Mouse (Mus musculus): Measurements from ENCODE around the gene Dynlrb1.

The Dynlrb1 gene

GRCm38 (mm10) chr2:155236362-155236992 is at the start of gene Dynlrb1:
Gene Dynlrb1, plus strand, starts transcription at chr2:155236533.
- DNase-seq (ENCODE audit: low spot score), result peak; percentile 94

DNA sequence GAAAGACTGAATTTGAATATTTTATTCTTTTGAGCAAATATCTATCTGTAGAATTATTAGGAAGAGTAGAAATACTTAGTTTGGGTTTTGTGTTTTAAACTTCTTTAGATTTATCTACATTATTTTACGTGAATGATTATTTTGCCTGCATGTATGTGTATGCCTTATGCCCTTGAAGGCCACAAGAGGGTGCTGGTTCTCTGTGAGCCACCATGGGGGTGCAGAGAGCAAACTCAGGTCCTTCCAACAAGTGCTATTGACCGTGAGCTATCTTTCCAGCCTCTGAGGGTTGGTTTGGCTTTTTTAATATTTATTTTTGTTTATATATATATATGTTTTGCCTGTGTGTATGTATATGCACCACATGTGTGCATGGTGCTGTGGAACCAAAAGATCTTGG is 28.9 kb upstream of the Dynlrb1 start:
- no peak for DNase-seq (ENCODE audit: low spot score)

DNA sequence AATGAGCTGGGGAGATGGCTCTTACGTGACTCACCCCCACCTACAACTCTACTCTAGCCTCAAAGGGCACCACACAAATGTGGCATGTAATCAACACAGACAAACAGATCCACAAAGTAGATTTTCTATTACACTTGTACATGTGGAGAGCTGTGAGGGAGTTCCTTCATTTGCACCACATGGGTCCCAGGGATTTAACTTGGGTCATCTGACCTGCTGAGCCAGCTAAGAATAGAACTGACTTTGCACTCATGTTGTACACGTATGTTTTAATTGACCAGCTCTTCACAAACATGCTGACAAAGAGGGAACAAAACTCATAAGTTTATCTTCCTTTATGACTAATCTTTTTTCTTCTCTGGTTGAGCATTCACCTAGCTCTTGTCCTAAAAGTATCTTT is 13.2 kb upstream of the Dynlrb1 start:
- no peak for DNase-seq (ENCODE audit: low spot score)

DNA sequence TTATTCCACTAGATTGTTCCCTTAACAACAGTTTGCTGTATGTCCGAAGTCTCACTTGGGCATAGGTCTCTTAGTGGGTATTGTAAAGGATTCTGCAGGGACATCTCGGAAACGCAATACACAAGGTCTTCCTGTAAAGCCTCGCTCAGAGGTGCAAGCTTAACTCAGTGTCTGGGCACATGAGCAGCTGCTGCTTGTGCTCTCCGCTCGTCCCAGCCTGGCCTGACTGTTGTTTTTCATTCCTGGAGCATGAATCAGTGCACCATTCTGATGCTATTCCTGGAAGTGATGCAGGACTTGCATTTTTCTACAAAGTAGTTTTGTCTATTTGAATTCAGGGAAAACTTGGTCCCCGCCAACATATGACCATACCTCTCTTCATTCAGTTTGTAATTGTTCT is 11.6 kb upstream of the Dynlrb1 start:
- DNase-seq (ENCODE audit: low spot score), result peak; percentile 48

GRCm38 (mm10) chr2:155235746-155236361 is 479 bp upstream of the Dynlrb1 start:
- DNase-seq (ENCODE audit: low spot score), result no peak

GRCm38 (mm10) chr2:155237276-155237675 is 943 bp downstream of the Dynlrb1 start:
- no peak for DNase-seq (ENCODE audit: low spot score)

DNA sequence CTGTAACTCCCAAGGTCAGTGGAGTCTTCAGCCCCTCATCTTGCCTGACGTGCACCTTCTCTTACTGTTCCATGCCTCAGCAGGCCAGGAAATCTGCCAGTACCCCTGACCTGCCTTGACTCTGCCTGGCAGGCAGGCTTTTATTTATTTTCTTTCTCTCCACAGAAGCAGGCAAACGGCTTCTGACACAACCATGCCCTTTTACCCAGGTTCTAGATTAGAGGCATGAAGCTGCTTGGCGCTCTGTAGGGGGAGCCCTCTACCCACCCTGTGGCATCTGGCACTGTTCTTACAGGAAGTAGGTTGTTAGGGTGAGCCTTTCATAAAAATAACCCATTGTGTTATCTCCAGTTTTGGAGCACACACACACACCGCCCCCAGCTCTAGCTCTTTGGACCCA is 4.6 kb downstream of the Dynlrb1 start:
- peak; percentile 29 for DNase-seq (ENCODE audit: low spot score)

DNA sequence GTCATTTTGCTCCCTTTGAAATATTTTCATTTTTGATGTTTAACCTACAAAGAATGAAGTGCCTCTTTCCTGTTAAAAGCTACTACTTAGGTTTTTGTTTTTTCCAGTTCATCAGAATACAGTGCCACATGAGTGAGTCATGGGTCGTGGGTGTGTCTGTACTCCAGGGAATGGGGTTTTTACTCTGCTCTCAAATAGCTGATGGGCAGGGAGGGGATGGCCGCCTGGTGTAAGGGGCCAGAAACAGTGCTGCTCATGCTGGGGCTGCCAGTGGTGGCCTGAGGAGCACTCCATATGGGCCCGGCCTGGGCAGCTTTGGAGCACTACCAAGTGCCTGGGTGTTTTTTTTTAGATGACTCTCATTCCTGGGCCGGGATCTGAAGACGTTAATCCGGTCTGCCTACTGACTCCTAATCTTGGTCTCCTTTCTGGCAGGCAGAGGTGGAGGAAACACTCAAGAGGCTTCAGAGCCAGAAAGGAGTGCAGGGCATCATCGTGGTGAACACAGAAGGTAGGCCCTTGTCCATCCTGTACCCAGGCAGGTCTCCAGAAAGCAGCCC is 6.0 kb downstream of the Dynlrb1 start:
- no peak for DNase-seq (ENCODE audit: low spot score)

DNA sequence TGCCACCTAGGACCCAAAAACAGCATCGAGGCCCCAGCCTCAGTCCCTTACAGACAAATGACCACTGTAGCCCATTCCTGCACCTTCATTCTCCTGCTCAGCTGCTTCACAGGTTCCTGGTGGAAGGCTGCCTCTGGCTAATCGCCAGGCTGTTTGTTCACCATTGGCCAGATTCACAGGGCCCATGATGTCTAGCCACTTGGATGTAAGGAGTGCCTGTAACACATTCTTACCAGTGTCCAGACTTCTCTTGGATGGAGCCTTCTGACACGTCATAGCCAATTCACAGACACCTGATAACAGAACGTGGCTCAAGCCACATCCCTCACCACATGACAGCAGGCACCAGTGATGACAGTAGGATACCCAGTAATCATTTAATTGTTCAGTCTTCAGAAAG is 9.9 kb downstream of the Dynlrb1 start:
- no peak for DNase-seq (ENCODE audit: low spot score)

GRCm38 (mm10) chr2:155248206-155248605 is 11.9 kb downstream of the Dynlrb1 start:
- no peak for DNase-seq (ENCODE audit: low spot score)

GRCm38 (mm10) chr2:155248718-155249117 is 12.4 kb downstream of the Dynlrb1 start:
- DNase-seq (ENCODE audit: low spot score), result no peak

GRCm38 (mm10) chr2:155249588-155249987 is 13.3 kb downstream of the Dynlrb1 start:
- DNase-seq (ENCODE audit: low spot score), result no peak

DNA sequence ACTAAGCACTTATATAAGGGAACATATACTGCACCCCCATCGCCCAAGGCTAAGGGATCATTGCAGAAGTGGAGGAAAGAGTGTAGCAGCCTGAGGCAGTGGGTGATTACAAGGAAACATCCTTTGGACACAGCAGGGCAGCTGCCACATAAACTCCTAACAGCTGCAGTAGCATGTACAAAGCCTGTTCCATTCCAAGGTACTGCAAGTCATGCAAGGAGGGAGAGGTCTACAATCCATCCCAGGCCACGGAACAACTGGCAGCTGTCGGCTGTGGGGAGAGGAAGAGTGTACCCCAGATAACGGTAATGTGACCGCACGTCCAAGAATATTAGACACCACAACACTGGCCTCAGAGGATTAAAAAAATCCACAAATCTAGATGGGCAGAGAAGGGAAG is 29.2 kb downstream of the Dynlrb1 start:
- DNase-seq (ENCODE audit: low spot score), result no peak

- DNase-seq (ENCODE audit: low spot score), result no peak
Measured at GRCm38 (mm10) chr2:155266896-155267295, 30.6 kb downstream of the Dynlrb1 start.

DNA sequence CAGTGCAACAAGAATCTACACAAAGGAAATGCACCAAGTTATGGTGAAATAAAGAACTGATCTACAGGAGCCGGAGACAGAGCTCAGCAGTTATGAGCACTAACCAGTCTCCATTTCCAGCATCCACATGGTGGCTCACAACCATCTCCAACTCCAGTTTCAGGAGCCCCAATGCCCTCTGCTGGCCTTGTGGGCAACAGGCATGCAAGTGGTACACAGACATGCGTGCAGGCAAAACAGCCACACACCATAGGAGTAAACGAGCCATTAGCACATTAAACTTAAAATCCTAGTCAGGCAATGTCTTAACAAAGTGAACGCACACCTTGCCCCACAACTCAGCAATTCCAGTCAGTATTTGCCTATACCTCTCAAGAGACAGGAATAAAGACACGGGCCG is 35.6 kb downstream of the Dynlrb1 start:
- no peak for DNase-seq (ENCODE audit: low spot score)

DNA sequence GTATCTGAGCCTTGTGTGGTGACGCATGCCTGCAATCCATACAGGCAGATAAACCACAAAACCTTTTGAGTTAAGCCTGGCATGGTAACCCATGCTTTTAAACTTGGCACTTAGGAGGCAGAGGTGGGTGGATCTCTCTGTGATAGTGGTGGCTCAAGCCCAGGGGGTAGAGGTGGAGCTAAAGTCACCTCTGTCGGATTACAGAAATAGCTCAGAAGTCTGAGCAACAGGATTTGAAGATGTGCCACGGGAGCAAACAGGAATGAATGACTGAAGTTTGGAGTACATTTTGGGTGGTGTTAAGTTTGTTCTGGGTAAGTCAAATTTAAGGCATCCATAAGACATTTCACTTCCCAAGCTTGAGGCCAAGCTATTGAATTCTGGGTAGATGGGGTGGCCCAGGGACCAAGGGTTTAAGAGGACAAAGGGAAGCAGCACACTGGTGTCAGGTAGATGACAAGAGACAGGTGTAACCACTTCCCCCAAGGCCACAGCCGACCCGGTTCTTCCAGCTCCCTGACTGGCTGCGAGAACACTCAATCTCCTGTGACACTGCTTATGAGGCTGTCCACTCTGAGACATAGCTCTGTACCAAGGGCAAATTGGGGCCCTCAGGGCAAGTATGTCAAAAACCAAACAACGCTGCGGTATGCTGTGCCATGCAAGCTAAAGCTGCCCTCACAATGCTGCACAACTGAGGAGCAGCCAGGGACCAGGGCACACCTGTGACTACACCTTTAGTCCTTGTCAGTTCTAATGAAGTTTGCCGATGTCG is 36.2 kb downstream of the Dynlrb1 start:
- DNase-seq (ENCODE audit: low spot score), result no peak

- no peak for DNase-seq (ENCODE audit: low spot score)
Measured at GRCm38 (mm10) chr2:155273603-155274002, 37.3 kb downstream of the Dynlrb1 start.

DNA sequence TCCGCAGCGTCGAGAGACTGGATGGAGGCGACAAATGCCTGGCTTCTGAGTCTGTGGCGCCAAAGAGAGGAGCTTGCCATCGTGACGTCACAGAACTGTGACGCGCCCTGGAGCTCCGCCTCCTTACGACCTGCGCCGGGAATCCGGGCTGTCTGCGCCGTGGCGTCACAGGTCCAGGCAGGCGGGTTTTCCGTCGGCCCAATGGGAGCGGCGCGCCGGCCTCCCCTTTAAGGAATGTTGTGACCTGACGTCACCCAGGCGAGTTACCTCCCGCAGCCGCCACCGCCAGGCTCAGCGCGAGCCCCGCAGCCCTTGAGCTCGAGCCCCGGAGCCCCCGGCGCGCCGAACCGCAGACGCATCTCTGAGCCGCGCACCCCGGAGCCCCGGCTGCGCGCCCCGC is 39.9 kb downstream of the Dynlrb1 start, which contains the start of gene Map1lc3a:
Gene Map1lc3a (plus strand): TSS at position 103 of the 400 bp plus-strand sequence.
- peak; percentile 91 for DNase-seq (ENCODE audit: low spot score)

DNA sequence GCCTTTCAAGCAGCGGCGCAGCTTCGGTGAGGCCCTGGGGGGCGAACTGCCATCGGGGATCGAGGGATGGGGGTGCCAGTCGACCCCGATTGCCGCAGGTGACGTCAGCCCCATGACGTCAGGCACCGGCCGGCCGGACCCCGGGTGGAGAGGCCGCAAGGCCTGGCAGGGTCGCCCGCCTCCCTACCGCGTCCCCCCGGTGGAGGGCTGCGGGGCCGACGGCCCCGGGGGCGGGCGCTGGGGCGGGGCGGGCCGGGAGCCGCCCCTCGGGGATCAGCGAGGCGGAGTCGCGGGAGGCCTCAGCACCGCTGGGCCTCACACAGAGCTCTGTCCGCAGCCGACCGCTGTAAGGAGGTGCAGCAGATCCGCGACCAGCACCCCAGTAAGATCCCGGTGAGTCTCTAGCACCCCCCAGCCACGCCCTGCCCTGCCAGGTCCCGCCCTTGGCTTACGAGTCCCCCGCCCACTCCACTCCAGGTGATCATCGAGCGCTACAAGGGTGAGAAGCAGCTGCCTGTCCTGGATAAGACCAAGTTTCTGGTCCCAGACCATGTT is 40.4 kb downstream of the Dynlrb1 start:
- DNase-seq (ENCODE audit: low spot score), result peak; percentile 64

GRCm38 (mm10) chr2:155277721-155278120 is 41.4 kb downstream of the Dynlrb1 start:
- DNase-seq (ENCODE audit: low spot score), result no peak

- peak; percentile 79 for DNase-seq (ENCODE audit: low spot score)
Measured at GRCm38 (mm10) chr2:155278361-155278760, 42.0 kb downstream of the Dynlrb1 start.

- no peak for DNase-seq (ENCODE audit: low spot score)
Measured at GRCm38 (mm10) chr2:155279163-155279562, 42.8 kb downstream of the Dynlrb1 start.

All from ovary, adult 18-20 months (tissue).